Mouse (Mus musculus) heart, postnatal 0 days (tissue): ENCODE measurements around the gene Ndufa10. TPM values are rescaled to one million over a fixed set of nuclear protein-coding genes. Genes with fewer than 3 reads are reported as not detected.

ENCODE experiments used
- ATAC-seq: fragments of 200-750 bp; cut with Nextera tagmentation; 2 replicates; pipeline ENCODE4 v1.8.0; 2017; ENCODE audit warnings: low read depth, moderate number of reproducible peaks, moderate library complexity; ENCODE audit not compliant: insufficient read depth
- DNase-seq: peaks from one replicate; pipeline ENCODE4 v3.0.0-alpha.2; 2016; ENCODE audit warnings: low spot score
- H3K27ac ChIP-seq: fragments of 300-500 bp; sonication (generic); 2 replicates; pipeline ENCODE4 v1.5.1; 2014; ENCODE audit warnings: low read depth, mild to moderate bottlenecking
- H3K27me3 ChIP-seq: fragments of 300-500 bp; sonication (generic); 2 replicates; pipeline ENCODE4 v1.6.1; 2014; ENCODE audit warnings: low read length, mixed read lengths; ENCODE audit not compliant: control insufficient read depth, insufficient read depth
- H3K36me3 ChIP-seq: fragments of 300-500 bp; sonication (generic); replicated peaks from 2 replicates; pipeline ENCODE4 v1.6.1; 2014; ENCODE audit warnings: low read length, mixed read lengths; ENCODE audit not compliant: control insufficient read depth, insufficient read depth
- H3K4me1 ChIP-seq: fragments of 300-500 bp; sonication (generic); 2 replicates; pipeline ENCODE4 v1.6.1; 2014; ENCODE audit warnings: antibody characterized with exemption; ENCODE audit not compliant: control insufficient read depth, insufficient read depth
- H3K4me2 ChIP-seq: fragments of 300-500 bp; sonication (generic); 2 replicates; pipeline ENCODE4 v1.6.1; 2014; ENCODE audit warnings: low read depth, mild to moderate bottlenecking, low read length, moderate library complexity
- H3K4me3 ChIP-seq: fragments of 300-500 bp; sonication (generic); 2 replicates; pipeline ENCODE4 v1.5.1; 2014; ENCODE audit warnings: low read depth, low read length
- H3K9ac ChIP-seq: fragments of 300-500 bp; sonication (generic); replicated peaks from 2 replicates; pipeline ENCODE4 v1.6.1; 2014; ENCODE audit warnings: low read depth, low read length, mixed read lengths
- H3K9me3 ChIP-seq: fragments of 300-500 bp; sonication (generic); replicated peaks from 2 replicates; pipeline ENCODE4 v1.6.1; 2016; ENCODE audit warnings: low read length; ENCODE audit not compliant: control insufficient read depth
- CTCF ChIP-seq: IDR thresholded peaks from 2 replicates; pipeline ENCODE4 v1.5.1; 2016; ENCODE audit warnings: antibody characterized with exemption, control low read depth, low read depth
- EP300 ChIP-seq: IDR thresholded peaks from 2 replicates; pipeline ENCODE4 v1.6.1; 2016; ENCODE audit warnings: antibody characterized with exemption, low read depth
- WGBS: fragments of 180-500 bp; shearing (Covaris S2); extraction: QIAGEN DNeasy Blood & Tissue Kit; methylation state at CpG from one replicate; pipeline ENCODE4 v1.1.7; 2014; 5-methylcytosine and 5-hydroxymethylcytosine counted together
- polyA plus RNA-seq: library from polyadenylated mRNA; unstranded; fragments of >200 nt; fragmentation: Nextera tagmentation; extraction: Ambion mirVana; gene quantifications from 2 replicates; pipeline ENCODE4 v1.2.1, GENCODE M21; 2015
- total RNA-seq: library from RNA; depleted of rRNA; stranded (reverse); fragments of >200 nt; gene quantifications from 2 replicates; pipeline ENCODE4 v1.2.3, GENCODE M21; 2014; ENCODE audit warnings: low replicate concordance

The Ndufa10 gene
- total and polyA plus RNA-seq, 2 experiments from 2014 or later, result 575 to 1,020 TPM

- 61% methylated on average over 4 of the region's 4 CpGs for WGBS
- peaks cover 24% of the 10 kb centered on the region for H3K4me1 ChIP-seq
- peaks cover 29% of the 10 kb centered on the region for H3K36me3 ChIP-seq
- DNase-seq (no peak), ATAC-seq (no peak)
- H3K27ac ChIP-seq, result peak overlapping the region; percentile 75
- no peaks in the 10 kb centered on the region for H3K9me3 ChIP-seq
- TF ChIP-seq CTCF (no peak), EP300 (no peak)
- no peak overlapping the region for H3K4me3 ChIP-seq
- no peak overlapping the region; the same call in 1 of the 2 replicates for H3K9ac ChIP-seq
- H3K27me3 ChIP-seq, result no peaks in the 10 kb centered on the region
- no peak overlapping the region for H3K4me2 ChIP-seq
Measured at GRCm38 (mm10) chr1:92436831-92437321, 36.8 kb downstream of the Ndufa10 start.

- TF ChIP-seq EP300, result no peak
- no peak for TF ChIP-seq CTCF
- no peak overlapping the region for H3K4me2 ChIP-seq
- H3K4me1 ChIP-seq, result peaks cover 24% of the 10 kb centered on the region
- ATAC-seq, result no peak
- H3K36me3 ChIP-seq, result peaks cover 13% of the 10 kb centered on the region
- H3K9me3 ChIP-seq, result no peaks in the 10 kb centered on the region
- H3K4me3 ChIP-seq, result no peak overlapping the region
- H3K9ac ChIP-seq, result no peak overlapping the region
- WGBS, result 75% methylated on average over 1 of the region's 1 CpGs
- no peak for DNase-seq
- no peaks in the 10 kb centered on the region for H3K27me3 ChIP-seq
- no peak overlapping the region for H3K27ac ChIP-seq
Measured at GRCm38 (mm10) chr1:92434986-92435385, 38.7 kb downstream of the Ndufa10 start.

DNA sequence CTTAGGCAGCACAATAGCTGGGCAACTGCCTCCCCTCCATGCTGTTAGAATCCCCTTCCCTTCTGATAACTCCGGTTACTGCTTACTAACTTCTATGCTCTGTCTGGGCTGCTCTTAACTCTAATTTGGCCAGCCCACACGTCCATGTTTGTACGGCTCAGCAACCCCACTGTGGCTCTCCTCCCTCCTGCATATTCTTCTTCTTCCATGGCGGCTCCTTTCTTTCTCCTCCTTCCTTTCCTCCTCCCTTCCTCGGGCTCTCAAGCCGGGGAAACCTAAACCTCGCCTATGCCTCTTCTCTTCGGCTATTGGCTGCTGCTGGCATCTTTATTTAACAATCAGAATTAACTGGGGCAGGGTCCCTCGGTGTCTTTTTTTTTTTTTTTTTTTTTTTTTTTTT is 40.9 kb downstream of the Ndufa10 start:
- ATAC-seq, result no peak
- H3K27ac ChIP-seq, result no peak overlapping the region
- H3K9ac ChIP-seq, result no peak overlapping the region
- WGBS, result 78% methylated on average over 9 of the region's 9 CpGs
- peaks cover 14% of the 10 kb centered on the region for H3K4me1 ChIP-seq
- no peak for DNase-seq
- no peaks in the 10 kb centered on the region for H3K27me3 ChIP-seq
- H3K36me3 ChIP-seq, result no peaks in the 10 kb centered on the region
- TF ChIP-seq CTCF (no peak), EP300 (no peak)
- no peaks in the 10 kb centered on the region for H3K9me3 ChIP-seq
- H3K4me3 ChIP-seq, result no peak overlapping the region
- no peak overlapping the region for H3K4me2 ChIP-seq

DNA sequence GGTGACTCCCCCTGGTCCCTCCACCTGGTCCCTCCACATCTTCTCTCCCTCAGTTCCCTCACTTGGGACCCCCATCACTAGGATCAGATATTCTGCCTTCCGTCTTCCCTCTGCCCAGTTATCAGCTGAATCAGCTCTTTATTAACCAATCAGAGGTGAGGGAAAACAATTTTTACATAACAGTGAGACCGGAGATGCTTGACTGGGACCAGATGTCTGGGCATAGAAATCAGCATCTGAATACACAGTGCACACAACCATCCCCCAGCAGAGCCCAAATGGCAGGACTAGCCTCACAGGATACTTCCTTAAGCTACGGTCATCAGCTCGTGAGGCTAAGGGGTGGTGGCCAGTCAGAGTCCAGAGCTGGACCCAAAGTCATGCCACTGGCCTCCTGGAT is 41.6 kb downstream of the Ndufa10 start:
- no peak for TF ChIP-seq EP300
- no peak for TF ChIP-seq CTCF
- DNase-seq (no peak), ATAC-seq (no peak)
- Histone ChIP-seq H3K4me1 (peaks cover 7% of the 10 kb centered on the region), H3K4me2 (no peak overlapping the region), H3K27ac (no peak overlapping the region), H3K36me3 (no peaks in the 10 kb centered on the region), H3K9ac (no peak overlapping the region), H3K27me3 (no peaks in the 10 kb centered on the region), H3K9me3 (no peaks in the 10 kb centered on the region), H3K4me3 (no peak overlapping the region)
- WGBS, result 71% methylated on average over 4 of the region's 4 CpGs

GRCm38 (mm10) chr1:92431420-92431819 is 42.2 kb downstream of the Ndufa10 start:
- Histone ChIP-seq H3K4me3 (no peak overlapping the region), H3K27me3 (no peaks in the 10 kb centered on the region), H3K4me2 (no peak overlapping the region), H3K9ac (no peak overlapping the region), H3K4me1 (0 out of 2 replicates have a peak, but pooled peaks cover under 1% of the 10 kb centered on the region), H3K36me3 (no peaks in the 10 kb centered on the region), H3K9me3 (no peaks in the 10 kb centered on the region), H3K27ac (no peak overlapping the region)
- DNase-seq (no peak), ATAC-seq (no peak)
- WGBS, result 81% methylated on average over 3 of the region's 3 CpGs
- no peak for TF ChIP-seq EP300
- TF ChIP-seq CTCF, result no peak

DNA sequence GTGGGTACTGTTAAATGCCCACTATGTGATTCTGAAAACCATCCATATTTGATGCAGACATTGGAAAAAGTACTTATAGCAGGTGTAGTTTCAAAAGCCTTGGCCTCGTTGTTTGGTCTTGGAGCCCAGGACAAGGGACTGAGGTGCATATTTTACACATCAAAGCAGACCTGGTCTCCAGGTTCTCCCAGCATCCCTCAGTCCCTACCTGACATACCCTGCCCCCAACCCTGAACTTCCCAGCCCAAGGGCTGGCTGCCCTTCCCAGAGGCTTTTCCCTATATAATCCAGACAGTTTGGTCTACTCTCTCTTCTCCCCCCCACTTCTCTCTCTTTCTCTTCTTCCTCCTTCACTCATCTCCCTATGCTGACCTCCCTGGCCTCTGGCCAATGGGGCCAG is 42.7 kb downstream of the Ndufa10 start:
- TF ChIP-seq CTCF, result no peak
- Histone ChIP-seq H3K9ac (no peak overlapping the region), H3K4me1 (no peaks in the 10 kb centered on the region), H3K27me3 (no peaks in the 10 kb centered on the region), H3K27ac (no peak overlapping the region), H3K9me3 (no peaks in the 10 kb centered on the region), H3K36me3 (no peaks in the 10 kb centered on the region), H3K4me3 (no peak overlapping the region), H3K4me2 (no peak overlapping the region)
- DNase-seq (no peak), ATAC-seq (no peak)
- 77% methylated on average over 1 of the region's 1 CpGs for WGBS
